Mouse (Mus musculus) heart, embryonic 13.5 days (tissue): Measurements from ENCODE around the gene D17Wsu92e. TPM values are rescaled to one million over a fixed set of nuclear protein-coding genes. Genes with fewer than 3 reads are reported as not detected.
A peak's percentile ranks its signal among the peaks of the same experiment; 100 is the strongest.

Experiments used
- ATAC-seq: fragments of 200-750 bp; cut with Nextera tagmentation; 2 replicates; pipeline ENCODE4 v1.8.0; 2017; ENCODE audit warnings: moderate TSS enrichment; ENCODE audit not compliant: insufficient number of reproducible peaks, low FRiP score, low TSS enrichment; ENCODE audit errors: extremely low read depth
- H3K27ac ChIP-seq: fragments of 300-500 bp; sonication (generic); replicated peaks from 2 replicates; pipeline ENCODE4 v1.5.1; 2015; ENCODE audit warnings: moderate library complexity, mild to moderate bottlenecking, inconsistent platforms
- H3K27me3 ChIP-seq: fragments of 300-500 bp; sonication (generic); replicated peaks from 2 replicates; pipeline ENCODE4 v1.6.1; 2015; ENCODE audit warnings: mild to moderate bottlenecking, inconsistent platforms
- H3K36me3 ChIP-seq: fragments of 300-500 bp; sonication (generic); 2 replicates; pipeline ENCODE4 v1.6.1; 2015; ENCODE audit warnings: mild to moderate bottlenecking, inconsistent platforms
- H3K4me1 ChIP-seq: fragments of 300-500 bp; sonication (generic); 2 replicates; pipeline ENCODE4 v1.6.1; 2015; ENCODE audit warnings: inconsistent platforms
- H3K4me2 ChIP-seq: fragments of 300-500 bp; sonication (generic); 2 replicates; pipeline ENCODE4 v1.6.1; 2015; ENCODE audit warnings: inconsistent platforms, mild to moderate bottlenecking, moderate library complexity
- H3K4me3 ChIP-seq: fragments of 300-500 bp; sonication (generic); 2 replicates; pipeline ENCODE4 v1.5.1; 2015; ENCODE audit warnings: moderate library complexity, mild to moderate bottlenecking, inconsistent platforms
- H3K9ac ChIP-seq: fragments of 300-500 bp; sonication (generic); 2 replicates; pipeline ENCODE4 v1.6.1; 2015; ENCODE audit warnings: inconsistent platforms, mild to moderate bottlenecking, moderate library complexity
- H3K9me3 ChIP-seq: fragments of 300-500 bp; sonication (generic); 2 replicates; pipeline ENCODE4 v1.6.1; 2016; ENCODE audit warnings: inconsistent platforms
- WGBS: fragments of 180-500 bp; shearing (Covaris S2); methylation state at CpG from one replicate; pipeline ENCODE4 v1.1.7; 2015; ENCODE audit warnings: mixed read lengths; 5-methylcytosine and 5-hydroxymethylcytosine counted together
- polyA plus RNA-seq: library from polyadenylated mRNA; unstranded; fragments of >200 nt; fragmentation: Nextera tagmentation; extraction: Ambion mirVana; gene quantifications from 2 replicates; pipeline ENCODE4 v1.2.1, GENCODE M21; 2015

D17Wsu92e gene
- 13.1 and 13.4 TPM in 2 replicates for polyA plus RNA-seq

- peak; percentile 96 for ATAC-seq
- peak within 1 kb of the TSS; percentile 98 for H3K9ac ChIP-seq
- 3% methylated on average over 37 of the region's 56 CpGs for WGBS
Observed at GRCm38 (mm10) chr17:27820568-27821406, at the start of gene D17Wsu92e. D17Wsu92e (minus strand) TSS chr17:27820648.

GRCm38 (mm10) chr17:27866737-27867136, 46.3 kb upstream of the D17Wsu92e start:
- Histone ChIP-seq H3K27ac (no peak overlapping the region), H3K9me3 (no peaks in the 10 kb centered on the region), H3K36me3 (peaks cover 6% of the 10 kb centered on the region), H3K4me3 (no peak overlapping the region), H3K9ac (no peak overlapping the region), H3K4me2 (no peak overlapping the region), H3K4me1 (peaks cover 10% of the 10 kb centered on the region; the same call in 1 of the 2 replicates), H3K27me3 (no peaks in the 10 kb centered on the region)
- whole genome bisulfite sequencing = 73% methylated on average over 4 of the region's 4 CpGs
- no peak for ATAC-seq

More at GRCm38 (mm10) chr17:27820568-27821406, at the start of gene D17Wsu92e:
- Histone ChIP-seq H3K4me2 (peak within 1 kb of the TSS; percentile 89), H3K9me3 (no peaks in the 10 kb centered on the region), H3K27ac (peak within 1 kb of the TSS; percentile 92), H3K27me3 (no peaks in the 10 kb centered on the region), H3K36me3 (no peaks in the 10 kb centered on the region), H3K4me1 (peaks cover 30% of the 10 kb centered on the region), H3K4me3 (peak within 1 kb of the TSS; percentile 99)

- Histone ChIP-seq H3K27ac (no peak overlapping the region), H3K4me2 (no peak overlapping the region), H3K9ac (no peak overlapping the region), H3K27me3 (no peaks in the 10 kb centered on the region), H3K4me3 (no peak overlapping the region), H3K9me3 (no peaks in the 10 kb centered on the region), H3K36me3 (peaks cover 6% of the 10 kb centered on the region), H3K4me1 (peaks cover 10% of the 10 kb centered on the region; the same call in 1 of the 2 replicates)
- ATAC-seq = no peak
- WGBS = 73% methylated on average over 2 of the region's 2 CpGs
Observed at GRCm38 (mm10) chr17:27865461-27865860, 45.0 kb upstream of the D17Wsu92e start.

GRCm38 (mm10) chr17:27859131-27859530, 38.7 kb upstream of the D17Wsu92e start:
- Histone ChIP-seq H3K27ac (no peak overlapping the region), H3K4me2 (peak overlapping the region; percentile 94; the same call in 1 of the 2 replicates), H3K36me3 (peaks cover 4% of the 10 kb centered on the region), H3K9me3 (no peaks in the 10 kb centered on the region), H3K27me3 (no peaks in the 10 kb centered on the region), H3K4me3 (no peak overlapping the region; the same call in 1 of the 2 replicates), H3K9ac (0 out of 2 replicates have a peak overlapping the region, but pooled peaks have one; percentile 37), H3K4me1 (peaks cover 33% of the 10 kb centered on the region)
- ATAC-seq = no peak
- WGBS = 53% methylated on average over 2 of the region's 2 CpGs

GRCm38 (mm10) chr17:27857649-27858475, 37.4 kb upstream of the D17Wsu92e start:
- Histone ChIP-seq H3K27me3 (no peaks in the 10 kb centered on the region), H3K36me3 (peaks cover 16% of the 10 kb centered on the region), H3K9ac (peak overlapping the region; percentile 96), H3K4me1 (peaks cover 33% of the 10 kb centered on the region), H3K9me3 (no peaks in the 10 kb centered on the region), H3K27ac (0 out of 2 replicates have a peak overlapping the region, but pooled peaks have one; percentile 87), H3K4me2 (peak overlapping the region; percentile 94), H3K4me3 (peak overlapping the region; percentile 96)
- WGBS = 30% methylated on average over 11 of the region's 11 CpGs
- no peak for ATAC-seq

GRCm38 (mm10) chr17:27856798-27857648, 36.6 kb upstream of the D17Wsu92e start:
- WGBS = 1% methylated on average over 52 of the region's 52 CpGs
- ATAC-seq = peak; percentile 56
- H3K27ac ChIP-seq = peak overlapping the region; percentile 87

GRCm38 (mm10) chr17:27856265-27856797, 35.9 kb upstream of the D17Wsu92e start, which contains the start of gene Uhrf1bp1:
Uhrf1bp1 (plus strand) TSS chr17:27856441.
- Histone ChIP-seq H3K27me3 (no peaks in the 10 kb centered on the region), H3K27ac (peak within 1 kb of the TSS; percentile 87), H3K9me3 (no peaks in the 10 kb centered on the region), H3K36me3 (peaks cover 29% of the 10 kb centered on the region), H3K4me1 (peaks cover 33% of the 10 kb centered on the region), H3K9ac (peak within 1 kb of the TSS; percentile 96), H3K4me2 (peak within 1 kb of the TSS; percentile 94), H3K4me3 (peak within 1 kb of the TSS; percentile 96)
- peak; percentile 80; the same call in 1 of the 2 replicates for ATAC-seq
- WGBS = under 1% methylated on average over 53 of the region's 54 CpGs

More at GRCm38 (mm10) chr17:27856798-27857648, 36.6 kb upstream of the D17Wsu92e start:
- Histone ChIP-seq H3K36me3 (peaks cover 25% of the 10 kb centered on the region), H3K4me1 (peaks cover 33% of the 10 kb centered on the region), H3K27me3 (no peaks in the 10 kb centered on the region), H3K9me3 (no peaks in the 10 kb centered on the region), H3K4me2 (peak overlapping the region; percentile 94), H3K9ac (peak overlapping the region; percentile 96), H3K4me3 (peak overlapping the region; percentile 96)

GRCm38 (mm10) chr17:27851076-27851475, 30.6 kb upstream of the D17Wsu92e start:
- no peak for ATAC-seq
- Histone ChIP-seq H3K27me3 (no peaks in the 10 kb centered on the region), H3K4me2 (peak overlapping the region; percentile 9), H3K9ac (peak overlapping the region; percentile 9; the same call in 1 of the 2 replicates), H3K36me3 (peaks cover 82% of the 10 kb centered on the region), H3K4me1 (peaks cover 12% of the 10 kb centered on the region), H3K9me3 (no peaks in the 10 kb centered on the region), H3K4me3 (no peak overlapping the region), H3K27ac (peak overlapping the region; percentile 30)
- WGBS = 30% methylated on average over 3 of the region's 3 CpGs

GRCm38 (mm10) chr17:27848351-27848750, 27.9 kb upstream of the D17Wsu92e start:
- no peaks in the 10 kb centered on the region for H3K27me3 ChIP-seq
- H3K9ac ChIP-seq = no peak overlapping the region
- H3K4me1 ChIP-seq = peaks cover 10% of the 10 kb centered on the region
- H3K27ac ChIP-seq = no peak overlapping the region
- H3K9me3 ChIP-seq = no peaks in the 10 kb centered on the region
- H3K36me3 ChIP-seq = peaks cover 96% of the 10 kb centered on the region
- no peak overlapping the region for H3K4me3 ChIP-seq
- WGBS = 97% methylated on average over 1 of the region's 1 CpGs
- no peak for ATAC-seq
- no peak overlapping the region for H3K4me2 ChIP-seq
